Mouse (Mus musculus): ENCODE measurements around the gene Zfp597. TPM values are rescaled to one million over a fixed set of nuclear protein-coding genes. Genes with fewer than 3 reads are reported as not detected.
"Not testable (repeated sequence)": the region's sequence is repeated elsewhere in the genome, so short reads cannot be mapped to it uniquely, and the experiment has no call there.

Gene Zfp597
- polyA plus RNA-seq, 1 experiment from 2014 or later, result 9.5 TPM

DNA sequence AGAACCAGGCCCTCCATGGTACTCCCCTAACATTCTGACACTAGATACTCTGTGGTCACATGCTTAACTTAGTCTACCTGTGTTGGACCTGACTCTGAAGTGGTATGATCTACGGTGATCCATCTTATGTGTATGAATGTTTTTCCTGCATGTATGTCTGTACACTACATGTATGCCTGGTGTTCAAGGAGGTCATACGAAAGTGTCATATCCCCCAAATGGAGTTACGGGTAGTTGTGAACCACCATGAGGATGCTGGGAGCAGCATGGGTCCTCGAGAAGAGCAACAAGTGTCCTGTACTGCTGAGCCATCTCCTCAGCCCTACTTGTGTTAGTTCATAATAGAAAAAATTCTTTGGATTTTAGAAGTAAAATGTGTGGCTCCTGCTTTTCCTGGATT, 8.0 kb downstream of the Zfp597 start:
- DNase-seq (ENCODE audit: low spot score, missing footprints) (peak; percentile 61), ATAC-seq (ENCODE audit: low FRiP score) (no peak)
- H3K4me3 ChIP-seq (ENCODE audit: low read depth, low read length), result no peak overlapping the region
- H3K4me1 ChIP-seq (ENCODE audit: control insufficient read depth, insufficient read depth, low read length), result peaks cover 9% of the 10 kb centered on the region
- no peak overlapping the region for H3K4me2 ChIP-seq
- 93% methylated on average over 4 of the region's 4 CpGs for WGBS
- no peak overlapping the region for H3K27ac ChIP-seq (ENCODE audit: low read depth, low read length)
- H3K9me3 ChIP-seq (ENCODE audit: control insufficient read depth, low read length), result no peaks in the 10 kb centered on the region
- H3K27me3 ChIP-seq (ENCODE audit: control insufficient read depth, insufficient read depth, low read length), result no peaks in the 10 kb centered on the region
- H3K9ac ChIP-seq (ENCODE audit: low read length), result no peak overlapping the region
- H3K36me3 ChIP-seq (ENCODE audit: control insufficient read depth, insufficient read depth, low read length), result no peaks in the 10 kb centered on the region

- Histone ChIP-seq H3K27me3 (ENCODE audit: control insufficient read depth, insufficient read depth, low read length) (no peaks in the 10 kb centered on the region), H3K4me2 (peak within 1 kb of the TSS; percentile 72), H3K9me3 (ENCODE audit: control insufficient read depth, low read length) (no peaks in the 10 kb centered on the region), H3K27ac (ENCODE audit: low read depth, low read length) (no peak within 1 kb of the TSS), H3K9ac (ENCODE audit: low read length) (peak within 1 kb of the TSS; percentile 69), H3K4me3 (ENCODE audit: low read depth, low read length) (peak within 1 kb of the TSS; percentile 59), H3K4me1 (ENCODE audit: control insufficient read depth, insufficient read depth, low read length) (peaks cover 9% of the 10 kb centered on the region), H3K36me3 (ENCODE audit: control insufficient read depth, insufficient read depth, low read length) (no peaks in the 10 kb centered on the region; the same call in 1 of the 2 replicates)
- 5% methylated on average over 47 of the region's 47 CpGs for WGBS
- DNase-seq (ENCODE audit: low spot score, missing footprints) (peak; percentile 97), ATAC-seq (ENCODE audit: low FRiP score) (peak; percentile 99)
These were observed 11.9 kb downstream of the Zfp597 start, which contains the start of gene Naa60 for GRCm38 (mm10) chr16:3872216-3873047. Naa60 (plus strand) TSS chr16:3872375.

- WGBS, result 1% methylated on average over 16 of the region's 16 CpGs
- Histone ChIP-seq H3K4me2 (peak overlapping the region; percentile 72), H3K27ac (ENCODE audit: low read depth, low read length) (no peak overlapping the region), H3K27me3 (ENCODE audit: control insufficient read depth, insufficient read depth, low read length) (no peaks in the 10 kb centered on the region), H3K4me1 (ENCODE audit: control insufficient read depth, insufficient read depth, low read length) (peaks cover 9% of the 10 kb centered on the region), H3K36me3 (ENCODE audit: control insufficient read depth, insufficient read depth, low read length) (no peaks in the 10 kb centered on the region; the same call in 1 of the 2 replicates), H3K9ac (ENCODE audit: low read length) (peak overlapping the region; percentile 69), H3K4me3 (ENCODE audit: low read depth, low read length) (peak overlapping the region; percentile 59), H3K9me3 (ENCODE audit: control insufficient read depth, low read length) (no peaks in the 10 kb centered on the region)
- no peak for DNase-seq (ENCODE audit: low spot score, missing footprints)
- peak; percentile 37 for ATAC-seq (ENCODE audit: low FRiP score)
These were observed 12.5 kb downstream of the Zfp597 start for GRCm38 (mm10) chr16:3871815-3872214.

- Histone ChIP-seq H3K4me3 (ENCODE audit: low read depth, low read length) (no peak overlapping the region), H3K27me3 (ENCODE audit: control insufficient read depth, insufficient read depth, low read length) (no peaks in the 10 kb centered on the region), H3K9ac (ENCODE audit: low read length) (no peak overlapping the region), H3K9me3 (ENCODE audit: control insufficient read depth, low read length) (no peaks in the 10 kb centered on the region), H3K4me1 (ENCODE audit: control insufficient read depth, insufficient read depth, low read length) (no peaks in the 10 kb centered on the region), H3K36me3 (ENCODE audit: control insufficient read depth, insufficient read depth, low read length) (no peaks in the 10 kb centered on the region), H3K4me2 (no peak overlapping the region), H3K27ac (ENCODE audit: low read depth, low read length) (no peak overlapping the region)
- DNase-seq (ENCODE audit: low spot score, missing footprints) (no peak), ATAC-seq (ENCODE audit: low FRiP score) (no peak)
- WGBS, result 95% methylated on average over 4 of the region's 4 CpGs
These were observed 25.1 kb downstream of the Zfp597 start for GRCm38 (mm10) chr16:3859254-3859653.

DNA sequence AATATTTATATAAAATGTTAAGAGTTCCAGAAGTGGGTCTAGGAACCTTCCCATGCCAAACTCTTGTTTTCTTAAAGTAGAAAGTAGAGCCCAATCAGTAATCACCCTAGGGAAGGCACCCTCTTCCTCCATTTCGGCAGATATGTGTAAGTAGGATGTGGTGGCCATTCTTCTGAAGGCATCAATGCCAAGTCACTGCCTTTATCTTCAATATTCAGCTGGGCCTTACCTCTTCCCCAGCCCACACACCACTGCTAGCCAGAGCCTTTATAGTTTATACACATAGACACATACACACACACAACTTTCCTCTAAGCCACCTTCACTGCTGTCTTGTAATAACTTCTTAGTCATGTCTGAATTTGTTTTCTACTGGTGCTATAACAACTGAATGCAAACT, 28.6 kb downstream of the Zfp597 start:
- H3K4me3 ChIP-seq (ENCODE audit: low read depth, low read length), result no peak overlapping the region
- H3K4me2 ChIP-seq, result no peak overlapping the region
- H3K4me1 ChIP-seq (ENCODE audit: control insufficient read depth, insufficient read depth, low read length), result no peaks in the 10 kb centered on the region
- no peak overlapping the region for H3K27ac ChIP-seq (ENCODE audit: low read depth, low read length)
- H3K27me3 ChIP-seq (ENCODE audit: control insufficient read depth, insufficient read depth, low read length), result no peaks in the 10 kb centered on the region
- H3K36me3 ChIP-seq (ENCODE audit: control insufficient read depth, insufficient read depth, low read length), result no peaks in the 10 kb centered on the region
- 95% methylated on average over 1 of the region's 1 CpGs for WGBS
- H3K9ac ChIP-seq (ENCODE audit: low read length), result no peak overlapping the region
- H3K9me3 ChIP-seq (ENCODE audit: control insufficient read depth, low read length), result no peaks in the 10 kb centered on the region
- no peak for ATAC-seq (ENCODE audit: low FRiP score)
- DNase-seq (ENCODE audit: low spot score, missing footprints), result no peak

GRCm38 (mm10) chr16:3854437-3855182, 29.8 kb downstream of the Zfp597 start:
- Histone ChIP-seq H3K4me2 (no peak overlapping the region), H3K4me1 (ENCODE audit: control insufficient read depth, insufficient read depth, low read length) (no peaks in the 10 kb centered on the region), H3K36me3 (ENCODE audit: control insufficient read depth, insufficient read depth, low read length) (no peaks in the 10 kb centered on the region), H3K27ac (ENCODE audit: low read depth, low read length) (no peak overlapping the region), H3K9ac (ENCODE audit: low read length) (no peak overlapping the region), H3K4me3 (ENCODE audit: low read depth, low read length) (no peak overlapping the region), H3K9me3 (ENCODE audit: control insufficient read depth, low read length) (no peaks in the 10 kb centered on the region), H3K27me3 (ENCODE audit: control insufficient read depth, insufficient read depth, low read length) (no peaks in the 10 kb centered on the region)
- DNase-seq (ENCODE audit: low spot score, missing footprints), result no peak
- WGBS, result 44% methylated on average over 11 of the region's 11 CpGs
- no peak for ATAC-seq (ENCODE audit: low FRiP score)

GRCm38 (mm10) chr16:3852586-3852985, 31.8 kb downstream of the Zfp597 start:
- H3K4me1 ChIP-seq (ENCODE audit: control insufficient read depth, insufficient read depth, low read length), result no peaks in the 10 kb centered on the region
- H3K27ac ChIP-seq (ENCODE audit: low read depth, low read length), result no peak overlapping the region
- ATAC-seq (ENCODE audit: low FRiP score) (no peak), DNase-seq (ENCODE audit: low spot score, missing footprints) (no peak)
- H3K27me3 ChIP-seq (ENCODE audit: control insufficient read depth, insufficient read depth, low read length), result no peaks in the 10 kb centered on the region
- H3K9me3 ChIP-seq (ENCODE audit: control insufficient read depth, low read length), result no peaks in the 10 kb centered on the region
- 31% methylated on average over 12 of the region's 12 CpGs for WGBS
- no peak overlapping the region for H3K4me2 ChIP-seq
- no peak overlapping the region for H3K9ac ChIP-seq (ENCODE audit: low read length)
- H3K36me3 ChIP-seq (ENCODE audit: control insufficient read depth, insufficient read depth, low read length), result no peaks in the 10 kb centered on the region; the same call in 1 of the 2 replicates
- no peak overlapping the region for H3K4me3 ChIP-seq (ENCODE audit: low read depth, low read length)

- WGBS, result 84% methylated on average over 9 of the region's 13 CpGs
These were observed 33.1 kb downstream of the Zfp597 start for GRCm38 (mm10) chr16:3851301-3851700.

DNA sequence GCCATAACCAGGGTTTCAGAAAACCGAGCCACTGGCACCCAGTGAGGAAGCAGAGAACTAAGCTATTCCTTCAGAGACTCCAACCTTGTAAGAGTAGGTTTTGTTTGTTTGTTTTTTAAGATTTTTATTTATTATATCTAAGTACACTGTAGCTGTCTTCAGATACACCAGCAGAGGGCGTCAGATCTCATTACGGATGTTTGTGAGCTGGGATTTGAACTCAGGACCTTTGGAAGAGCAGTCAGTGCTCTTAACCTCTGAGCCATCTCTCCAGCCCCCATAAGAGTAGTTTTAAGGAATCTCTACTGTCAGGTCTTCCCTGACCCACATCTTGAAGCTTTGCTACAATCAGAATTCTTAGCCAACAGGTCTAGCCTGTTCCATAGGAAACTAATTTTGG, 35.9 kb downstream of the Zfp597 start:
- 70% methylated on average over 3 of the region's 3 CpGs for WGBS
- Histone ChIP-seq H3K36me3 (ENCODE audit: control insufficient read depth, insufficient read depth, low read length) (no peaks in the 10 kb centered on the region; the same call in 1 of the 2 replicates), H3K27me3 (ENCODE audit: control insufficient read depth, insufficient read depth, low read length) (no peaks in the 10 kb centered on the region), H3K4me3 (ENCODE audit: low read depth, low read length) (no peak overlapping the region), H3K27ac (ENCODE audit: low read depth, low read length) (no peak overlapping the region), H3K4me2 (no peak overlapping the region), H3K9me3 (ENCODE audit: control insufficient read depth, low read length) (no peaks in the 10 kb centered on the region), H3K4me1 (ENCODE audit: control insufficient read depth, insufficient read depth, low read length) (no peaks in the 10 kb centered on the region), H3K9ac (ENCODE audit: low read length) (no peak overlapping the region)
- ATAC-seq (ENCODE audit: low FRiP score) (no peak), DNase-seq (ENCODE audit: low spot score, missing footprints) (no peak)

More at GRCm38 (mm10) chr16:3851301-3851700, 33.1 kb downstream of the Zfp597 start:
- ATAC-seq (ENCODE audit: low FRiP score); H3K36me3 ChIP-seq (ENCODE audit: control insufficient read depth, insufficient read depth, low read length); H3K4me1 ChIP-seq (ENCODE audit: control insufficient read depth, insufficient read depth, low read length); H3K9me3 ChIP-seq (ENCODE audit: control insufficient read depth, low read length); DNase-seq (ENCODE audit: low spot score, missing footprints); H3K9ac ChIP-seq (ENCODE audit: low read length); H3K4me2 ChIP-seq; H3K27me3 ChIP-seq (ENCODE audit: control insufficient read depth, insufficient read depth, low read length); H3K4me3 ChIP-seq (ENCODE audit: low read depth, low read length); H3K27ac ChIP-seq (ENCODE audit: low read depth, low read length): not testable (repeated sequence)
